Mouse (Mus musculus) kidney, adult 2 months (tissue): ENCODE measurements around the gene Dvl2. TPM values are rescaled to one million over a fixed set of nuclear protein-coding genes. Genes with fewer than 3 reads are reported as not detected.

Source experiments
- DNase-seq: peaks from one replicate; pipeline ENCODE4 v3.0.0; 2021
- H3K27ac ChIP-seq: fragments of 200-500 bp; 2 replicates; pipeline ENCODE4 v1.5.1; 2012; ENCODE audit warnings: low read depth, low read length, control low read depth, inconsistent platforms; ENCODE audit not compliant: insufficient read depth
- H3K27me3 ChIP-seq: fragments of 200-500 bp; replicated peaks from 2 replicates; pipeline ENCODE4 v1.6.1; 2012; ENCODE audit warnings: mild to moderate bottlenecking, moderate library complexity, low read length, inconsistent platforms; ENCODE audit not compliant: control insufficient read depth, insufficient read depth
- H3K36me3 ChIP-seq: fragments of 200-500 bp; 2 replicates; pipeline ENCODE4 v1.6.1; 2012; ENCODE audit warnings: mild to moderate bottlenecking, moderate library complexity, low read length, inconsistent platforms; ENCODE audit not compliant: control insufficient read depth, insufficient read depth
- H3K4me1 ChIP-seq: fragments of 200-500 bp; 2 replicates; pipeline ENCODE4 v1.6.1; 2011; ENCODE audit warnings: low read length; ENCODE audit not compliant: control insufficient read depth, insufficient read depth
- H3K4me3 ChIP-seq: fragments of 200-500 bp; 2 replicates; pipeline ENCODE4 v1.5.1; 2011; ENCODE audit warnings: mild to moderate bottlenecking, low read depth, low read length, control low read depth; ENCODE audit not compliant: insufficient read depth
- CTCF ChIP-seq: fragments of 200-500 bp; conservative IDR thresholded peaks from 2 replicates; pipeline ENCODE4 v1.5.1; 2011; ENCODE audit warnings: low read depth, mild to moderate bottlenecking, control low read depth, low read length, moderate library complexity, mixed read lengths; ENCODE audit not compliant: insufficient read depth, insufficient read length
- POLR2A ChIP-seq: fragments of 200-500 bp; IDR thresholded peaks from one replicate; pipeline ENCODE4 v1.6.1; 2011; ENCODE audit warnings: low read depth, low read length, control low read depth
- WGBS: fragments of 180-500 bp; shearing (Covaris S2); methylation state at CpG from one replicate; pipeline ENCODE4 v1.1.7; 2018; 5-methylcytosine and 5-hydroxymethylcytosine counted together
- polyA plus RNA-seq: library from polyadenylated mRNA; depleted of rRNA; stranded (reverse); fragments of >200 nt; gene quantifications from 2 replicates; pipeline ENCODE4 v1.2.3, GENCODE M21; 2012

The Dvl2 gene
- polyA plus RNA-seq, 1 experiment, result 8.5 TPM

GRCm38 (mm10) chr11:69991711-69992110 is 8.7 kb upstream of the Dvl2 start:
- peaks cover 3% of the 10 kb centered on the region; the same call in 1 of the 2 replicates for H3K4me1 ChIP-seq
- no peak for DNase-seq
- peak overlapping the region; percentile 88 for H3K27ac ChIP-seq
- 1% methylated on average over 15 of the region's 15 CpGs for WGBS
- no peaks in the 10 kb centered on the region for H3K27me3 ChIP-seq
- TF ChIP-seq CTCF, result no peak
- peak overlapping the region; percentile 96 for H3K4me3 ChIP-seq
- H3K36me3 ChIP-seq, result peaks cover 2% of the 10 kb centered on the region; the same call in 1 of the 2 replicates

DNA sequence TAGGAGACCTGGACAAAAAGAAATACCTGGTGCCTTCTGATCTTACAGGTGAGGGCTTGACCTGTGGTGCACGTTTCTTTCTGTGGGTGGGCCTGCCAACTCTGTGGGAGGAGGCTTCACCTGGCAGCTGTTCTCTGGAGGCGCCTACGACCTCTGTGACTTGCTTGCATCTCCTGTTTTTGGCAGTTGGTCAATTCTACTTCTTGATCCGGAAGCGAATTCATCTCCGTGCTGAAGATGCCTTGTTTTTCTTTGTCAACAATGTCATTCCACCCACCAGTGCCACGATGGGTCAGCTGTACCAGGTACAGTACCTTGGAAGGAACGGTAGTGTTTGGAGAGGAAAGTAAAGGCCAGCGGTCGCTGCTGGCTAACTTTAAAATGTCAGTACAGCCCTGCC is 8.0 kb upstream of the Dvl2 start:
- DNase-seq, result peak; percentile 63
- H3K27me3 ChIP-seq, result no peaks in the 10 kb centered on the region
- peak overlapping the region; percentile 47 for H3K4me3 ChIP-seq
- WGBS, result 31% methylated on average over 10 of the region's 10 CpGs
- peaks cover 2% of the 10 kb centered on the region; the same call in 1 of the 2 replicates for H3K36me3 ChIP-seq
- no peak overlapping the region; the same call in 1 of the 2 replicates for H3K27ac ChIP-seq
- peaks cover 3% of the 10 kb centered on the region; the same call in 1 of the 2 replicates for H3K4me1 ChIP-seq
- TF ChIP-seq POLR2A, result no peak
- no peak for TF ChIP-seq CTCF

GRCm38 (mm10) chr11:69992932-69993331 is 7.5 kb upstream of the Dvl2 start:
- Histone ChIP-seq H3K36me3 (peaks cover 2% of the 10 kb centered on the region; the same call in 1 of the 2 replicates), H3K4me1 (peaks cover 3% of the 10 kb centered on the region; the same call in 1 of the 2 replicates), H3K4me3 (no peak overlapping the region), H3K27ac (no peak overlapping the region; the same call in 1 of the 2 replicates), H3K27me3 (no peaks in the 10 kb centered on the region)
- 87% methylated on average over 3 of the region's 3 CpGs for WGBS
- TF ChIP-seq POLR2A (no peak), CTCF (no peak)
- no peak for DNase-seq

DNA sequence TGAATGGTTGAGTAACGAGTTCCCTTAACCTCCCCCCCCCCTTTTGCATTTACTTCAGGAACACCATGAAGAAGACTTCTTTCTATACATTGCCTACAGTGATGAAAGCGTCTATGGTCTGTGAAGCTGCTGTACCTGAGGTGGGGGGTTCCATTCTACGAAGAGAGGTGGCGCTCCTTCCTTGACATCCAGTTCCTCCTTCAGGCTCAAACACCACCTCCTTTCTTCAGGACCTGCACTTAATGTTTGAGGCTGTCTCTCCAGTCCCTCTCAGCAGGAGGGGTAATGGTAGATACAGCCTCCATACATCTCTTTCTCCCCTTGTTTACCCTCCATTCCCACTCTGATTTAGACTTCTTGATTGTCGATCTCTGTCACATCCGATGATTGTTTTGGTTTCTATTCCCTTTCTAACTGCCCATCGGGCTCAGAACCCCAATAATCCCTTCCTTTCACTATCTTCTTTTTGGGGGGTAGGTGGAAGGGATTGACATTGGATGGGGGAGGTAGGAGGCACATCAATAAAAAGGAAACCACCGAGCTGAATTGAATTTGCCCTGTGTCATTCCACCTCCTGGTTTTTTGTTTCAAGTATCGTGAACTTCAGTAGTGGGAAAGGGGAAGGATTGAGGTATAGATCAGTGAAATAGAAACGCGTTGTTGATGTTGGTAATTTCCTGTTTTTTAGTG is 5.8 kb upstream of the Dvl2 start:
- Histone ChIP-seq H3K4me3 (no peak overlapping the region), H3K36me3 (peaks cover 2% of the 10 kb centered on the region; the same call in 1 of the 2 replicates)

GRCm38 (mm10) chr11:69995391-69995960 is 4.9 kb upstream of the Dvl2 start, which contains the start of gene Phf23:
Phf23 (plus strand) TSS chr11:69995777.
- peaks cover 6% of the 10 kb centered on the region; the same call in 1 of the 2 replicates for H3K4me1 ChIP-seq
- under 1% methylated on average over 36 of the region's 36 CpGs for WGBS
- H3K27me3 ChIP-seq, result no peaks in the 10 kb centered on the region
- TF ChIP-seq CTCF, result peak; percentile 41
- peak; percentile 44 for TF ChIP-seq POLR2A
- peaks cover 2% of the 10 kb centered on the region; the same call in 1 of the 2 replicates for H3K36me3 ChIP-seq
- H3K27ac ChIP-seq, result peak within 1 kb of the TSS; percentile 92
- DNase-seq, result peak; percentile 99
- peak within 1 kb of the TSS; percentile 86 for H3K4me3 ChIP-seq

More for the DNA sequence above, 5.8 kb upstream of the Dvl2 start:
- H3K4me1 ChIP-seq, result peaks cover 3% of the 10 kb centered on the region; the same call in 1 of the 2 replicates
- WGBS, result 84% methylated on average over 11 of the region's 11 CpGs
- DNase-seq, result no peak
- H3K27me3 ChIP-seq, result no peaks in the 10 kb centered on the region
- no peak overlapping the region for H3K27ac ChIP-seq
- no peak for TF ChIP-seq CTCF
- TF ChIP-seq POLR2A, result no peak

- Histone ChIP-seq H3K27me3 (no peaks in the 10 kb centered on the region), H3K4me1 (peaks cover 6% of the 10 kb centered on the region; the same call in 1 of the 2 replicates), H3K4me3 (peak overlapping the region; percentile 86), H3K36me3 (peaks cover 2% of the 10 kb centered on the region; the same call in 1 of the 2 replicates), H3K27ac (peak overlapping the region; percentile 92)
- 1% methylated on average over 66 of the region's 66 CpGs for WGBS
- peak; percentile 49 for DNase-seq
- TF ChIP-seq POLR2A, result no peak
Measured at GRCm38 (mm10) chr11:69996161-69997061, 4.0 kb upstream of the Dvl2 start.

DNA sequence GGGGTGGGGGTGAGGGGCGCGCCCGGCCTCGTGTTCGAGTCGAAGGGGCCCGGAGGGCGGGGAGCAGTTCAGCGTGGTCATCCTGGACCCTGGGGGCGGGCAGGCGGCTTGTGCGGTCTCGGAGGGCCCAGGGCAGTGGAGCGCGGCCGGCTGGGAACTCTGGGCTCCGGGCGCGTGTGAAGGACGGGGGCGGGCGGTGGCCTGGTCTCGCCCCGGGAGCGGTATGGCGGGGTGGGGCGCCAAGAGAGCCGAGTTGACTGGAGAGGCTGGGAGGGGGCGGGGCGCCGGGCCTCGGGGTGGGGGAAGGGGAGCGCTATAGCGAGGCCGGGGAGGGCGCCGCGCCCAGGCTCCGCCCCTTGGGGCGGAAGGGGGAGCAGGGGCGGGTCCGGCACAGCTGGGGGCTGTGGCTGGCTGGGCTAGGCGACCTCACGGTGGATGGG is 3.3 kb upstream of the Dvl2 start:
- Histone ChIP-seq H3K27ac (peak overlapping the region; percentile 80), H3K36me3 (peaks cover 2% of the 10 kb centered on the region; the same call in 1 of the 2 replicates), H3K4me3 (peak overlapping the region; percentile 86), H3K4me1 (peaks cover 6% of the 10 kb centered on the region; the same call in 1 of the 2 replicates), H3K27me3 (no peaks in the 10 kb centered on the region)
- DNase-seq, result peak; percentile 95
- WGBS, result 1% methylated on average over 39 of the region's 44 CpGs
- TF ChIP-seq CTCF (no peak), POLR2A (no peak)
